Mouse (Mus musculus) T-helper 17 cell (primary cell): ENCODE measurements around the gene Gfra1.

Experiments
- in situ Hi-C, 2 experiments: fragments of 300-600 bp; cut with MboI, MseI; formaldehyde crosslinking; loops; 1 replicate in 1 of 2; 2 replicates in 1 of 2; pipeline ENCODE4 v1.15.1; 2025; ENCODE audit warnings: high pct_unique_total_duplicates in 2 of 2

Gene Gfra1

GRCm38 (mm10) chr19:58442785-58443732 lies 12.7 kb downstream of the Gfra1 start:
- in situ Hi-C loops, result no loop called here

- in situ Hi-C loops, result no loop called here
Observed at GRCm38 (mm10) chr19:58441785-58442184, 13.9 kb downstream of the Gfra1 start.

- in situ Hi-C loops, result no loop called here
Observed at GRCm38 (mm10) chr19:58441246-58441645, 14.5 kb downstream of the Gfra1 start.

GRCm38 (mm10) chr19:58438762-58439161 lies 16.9 kb downstream of the Gfra1 start:
- in situ Hi-C loops, result no loop called here

- in situ Hi-C loops, result no loop called here
Observed at GRCm38 (mm10) chr19:58437441-58438071, 18.2 kb downstream of the Gfra1 start.

GRCm38 (mm10) chr19:58436874-58437273 lies 18.8 kb downstream of the Gfra1 start:
- in situ Hi-C loops, result no loop called here

- in situ Hi-C loops, result no loop called here
Observed at GRCm38 (mm10) chr19:58435877-58436276, 19.8 kb downstream of the Gfra1 start.

- in situ Hi-C loops, result no loop called here
Observed at GRCm38 (mm10) chr19:58432840-58433239, 22.9 kb downstream of the Gfra1 start.

GRCm38 (mm10) chr19:58428546-58428945 lies 27.2 kb downstream of the Gfra1 start:
- in situ Hi-C loops, result no loop called here

GRCm38 (mm10) chr19:58427348-58427747 lies 28.4 kb downstream of the Gfra1 start:
- in situ Hi-C loops, result no loop called here

- in situ Hi-C loops, result no loop called here
Observed at GRCm38 (mm10) chr19:58424928-58425327, 30.8 kb downstream of the Gfra1 start.

GRCm38 (mm10) chr19:58424179-58424578 lies 31.5 kb downstream of the Gfra1 start:
- in situ Hi-C loops, result no loop called here

GRCm38 (mm10) chr19:58422916-58423493 lies 32.7 kb downstream of the Gfra1 start:
- in situ Hi-C loops, result no loop called here

GRCm38 (mm10) chr19:58419685-58420084 lies 36.0 kb downstream of the Gfra1 start:
- in situ Hi-C loops, result loop anchor here in 1 of 2 experiments (10.0 kb wide), 1 partner anchor 55 kb away; no protein-coding TSS in a partner anchor

GRCm38 (mm10) chr19:58419278-58419677 lies 36.4 kb downstream of the Gfra1 start:
- in situ Hi-C loops, result loop anchor here in 1 of 2 experiments (10.0 kb wide), 1 partner anchor 56 kb away; no protein-coding TSS in a partner anchor

GRCm38 (mm10) chr19:58415173-58415572 lies 40.5 kb downstream of the Gfra1 start:
- in situ Hi-C loops, result loop anchor here in 1 of 2 experiments (10.0 kb wide), 1 partner anchor 60 kb away; no protein-coding TSS in a partner anchor

GRCm38 (mm10) chr19:58414733-58415132 lies 41.0 kb downstream of the Gfra1 start:
- in situ Hi-C loops, result loop anchor here in 1 of 2 experiments (10.0 kb wide), 1 partner anchor 60 kb away; no protein-coding TSS in a partner anchor

GRCm38 (mm10) chr19:58413290-58413689 lies 42.4 kb downstream of the Gfra1 start:
- in situ Hi-C loops, result loop anchor here in 1 of 2 experiments (10.0 kb wide), 1 partner anchor 62 kb away; no protein-coding TSS in a partner anchor

- in situ Hi-C loops, result loop anchor here in 1 of 2 experiments (10.0 kb wide), 1 partner anchor 62 kb away; no protein-coding TSS in a partner anchor
Observed at GRCm38 (mm10) chr19:58412811-58413210, 42.9 kb downstream of the Gfra1 start.

GRCm38 (mm10) chr19:58406726-58407125 lies 49.0 kb downstream of the Gfra1 start:
- in situ Hi-C loops, result loop anchor here in 1 of 2 experiments (10.0 kb wide), 1 partner anchor 938 kb away; the partner anchor contains the start of gene Pdzd8

GRCm38 (mm10) chr19:58400224-58400623 lies 55.5 kb downstream of the Gfra1 start:
- in situ Hi-C loops, result loop anchor here in 1 of 2 experiments (10.0 kb wide), 1 partner anchor 945 kb away; the partner anchor contains the start of gene Pdzd8
